Mouse (Mus musculus) Patski (cell line): ENCODE measurements around the gene B3gat2. TPM values are rescaled to one million over a fixed set of nuclear protein-coding genes. Genes with fewer than 3 reads are reported as not detected.

Experiments
- ATAC-seq: fragments of 100-300 bp; one replicate; pipeline ENCODE4 v1.8.0; 2021
- CTCF ChIA-PET: fragments of 350-600 bp; sonication (Branson Sonifier 250); formaldehyde crosslinking; loops from one replicate; lab custom pipeline; 2022; ENCODE audit warnings: inconsistent platforms; lab: Charles Lee
- POLR2A ChIA-PET: fragments of 350-600 bp; sonication (Branson Sonifier 250); formaldehyde crosslinking; loops from one replicate; lab custom pipeline; 2022; ENCODE audit warnings: antibody characterized with exemption, inconsistent platforms; lab: Charles Lee
- DNase-seq: peaks from one replicate; pipeline ENCODE4 v3.0.0-alpha.2; 2011; ENCODE audit warnings: low read depth, low spot score
- H3K27me3 ChIP-seq: fragments of 371-371 bp; one replicate; pipeline ENCODE4 v1.5.1; 2021
- CTCF ChIP-seq: fragments of 100-300 bp; IDR thresholded peaks from one replicate; pipeline ENCODE4 v1.5.1; 2021
- in situ Hi-C: fragments of 300-500 bp; cut with MboI; formaldehyde crosslinking; loops from 3 replicates; pipeline ENCODE4 v1.11.1; 2018; ENCODE audit warnings: low pct_unique_long_range_greater_than_20kb, mixed read lengths
- polyA plus RNA-seq: library from polyadenylated mRNA; unstranded; gene quantifications from one replicate; pipeline ENCODE4 v1.2.3, GENCODE M21; 2021

The B3gat2 gene
- polyA plus RNA-seq, 1 experiment from 2014 or later: 0.40 TPM

DNA sequence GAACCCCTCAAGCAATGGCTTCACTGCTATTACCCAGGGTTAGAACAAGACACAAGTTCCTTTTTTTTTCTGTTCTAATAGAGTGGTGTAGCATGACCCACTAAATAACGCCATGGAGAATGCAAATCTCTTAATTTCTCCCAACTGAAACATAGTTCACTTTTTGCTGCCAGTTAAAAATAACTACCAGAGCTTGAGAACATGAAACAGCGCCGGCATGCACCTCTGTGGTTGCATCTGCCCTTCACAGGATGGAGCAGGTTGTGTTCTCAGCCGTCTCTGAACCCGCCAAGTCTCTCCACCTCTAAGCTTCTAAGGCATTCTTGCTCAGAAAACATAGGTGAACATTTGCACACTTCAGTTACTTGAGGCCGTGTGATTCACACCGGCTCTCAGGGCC, 72.7 kb downstream of the B3gat2 start:
- no peak for TF ChIP-seq CTCF

DNA sequence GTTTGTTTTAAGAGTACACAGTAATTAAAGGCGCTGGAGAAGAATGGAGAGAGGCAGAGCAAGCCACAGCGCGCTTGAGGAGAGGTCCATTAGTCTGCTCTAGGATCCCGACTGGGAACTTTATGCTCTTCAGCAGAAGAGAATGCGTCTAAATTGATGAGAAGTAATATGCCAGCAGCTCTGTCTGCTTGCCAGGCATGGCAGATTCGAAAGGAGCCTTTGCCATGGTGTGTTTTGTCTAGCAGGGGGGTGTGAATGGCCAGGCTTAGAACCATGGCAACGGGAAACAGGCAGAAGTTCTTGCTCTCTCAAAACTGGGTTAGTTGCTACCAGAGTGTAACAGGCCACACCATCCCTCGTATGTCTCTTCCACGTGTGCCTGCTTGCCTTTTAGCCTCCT, 73.3 kb downstream of the B3gat2 start:
- no peak for TF ChIP-seq CTCF
- POLR2A ChIA-PET: interaction anchor here (0.7 kb wide), 1 partner anchor 495 kb away, joined by 3 read pairs; no protein-coding TSS in a partner anchor
- ATAC-seq (no peak), DNase-seq (no peak)
- no peaks in the 10 kb centered on the region for H3K27me3 ChIP-seq
- CTCF ChIA-PET: no interaction called here
- in situ Hi-C loops: no loop called here

More for the DNA sequence above, 72.7 kb downstream of the B3gat2 start:
- in situ Hi-C loops: no loop called here
- DNase-seq (no peak), ATAC-seq (no peak)
- POLR2A ChIA-PET: interaction anchor here (0.7 kb wide), 1 partner anchor 496 kb away, joined by 3 read pairs; no protein-coding TSS in a partner anchor
- CTCF ChIA-PET: no interaction called here
- H3K27me3 ChIP-seq: no peaks in the 10 kb centered on the region

DNA sequence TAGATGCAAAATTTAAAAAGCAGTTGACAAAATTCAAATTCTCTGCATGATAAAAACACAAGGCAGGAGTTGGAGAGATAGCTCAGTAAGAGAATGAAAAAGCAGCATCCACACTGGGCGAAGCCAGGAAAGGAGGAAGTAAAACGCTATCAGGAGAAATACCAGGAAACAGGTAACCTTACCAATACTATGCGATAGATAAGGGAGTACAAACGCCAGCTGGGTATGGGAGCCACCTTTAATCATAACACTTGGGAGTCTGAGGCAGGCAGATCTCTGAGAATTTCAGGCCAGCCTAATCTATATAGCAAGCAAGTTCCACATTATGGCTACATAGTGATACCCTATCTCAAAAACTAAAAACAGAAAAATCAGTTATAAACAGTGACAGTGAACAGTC, 75.1 kb downstream of the B3gat2 start:
- ChIA-PET POLR2A (no interaction called here), CTCF (interaction anchor here (1.0 to 1.4 kb wide), 2 partner anchors 10 to 17 kb away, joined by 3 to 5 read pairs; no protein-coding TSS in a partner anchor)
- in situ Hi-C loops: no loop called here
- no peak for TF ChIP-seq CTCF
- ATAC-seq (no peak), DNase-seq (no peak)
- H3K27me3 ChIP-seq: no peaks in the 10 kb centered on the region

DNA sequence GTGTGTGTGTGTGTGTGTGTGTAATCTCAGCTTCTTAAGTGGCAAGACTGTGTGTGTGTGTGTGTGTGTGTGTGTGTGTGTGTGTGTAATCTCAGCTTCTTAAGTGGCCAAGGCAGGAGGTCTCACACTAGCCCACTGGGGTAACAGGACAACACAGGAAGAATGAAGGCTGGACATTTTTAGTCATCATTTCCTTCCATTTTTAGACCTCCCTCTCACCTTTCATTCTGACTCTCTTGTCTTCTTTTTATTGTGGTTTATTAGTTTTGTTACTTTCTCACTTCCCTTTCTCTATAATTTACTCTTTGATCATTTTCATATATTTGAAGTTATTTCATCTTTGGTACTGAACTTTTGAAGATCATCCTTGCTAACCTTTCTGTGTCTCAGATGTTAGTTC, 79.4 kb downstream of the B3gat2 start:
- ATAC-seq: no peak
- ChIA-PET CTCF (interaction anchor here (1.2 kb wide), 1 partner anchor 14 kb away, joined by 3 read pairs; no protein-coding TSS in a partner anchor), POLR2A (no interaction called here)
- TF ChIP-seq CTCF: no peak
- no peak for DNase-seq
- in situ Hi-C loops: loop anchor here (10.0 kb wide), 1 partner anchor 184 kb away; no protein-coding TSS in a partner anchor
- no peaks in the 10 kb centered on the region for H3K27me3 ChIP-seq

DNA sequence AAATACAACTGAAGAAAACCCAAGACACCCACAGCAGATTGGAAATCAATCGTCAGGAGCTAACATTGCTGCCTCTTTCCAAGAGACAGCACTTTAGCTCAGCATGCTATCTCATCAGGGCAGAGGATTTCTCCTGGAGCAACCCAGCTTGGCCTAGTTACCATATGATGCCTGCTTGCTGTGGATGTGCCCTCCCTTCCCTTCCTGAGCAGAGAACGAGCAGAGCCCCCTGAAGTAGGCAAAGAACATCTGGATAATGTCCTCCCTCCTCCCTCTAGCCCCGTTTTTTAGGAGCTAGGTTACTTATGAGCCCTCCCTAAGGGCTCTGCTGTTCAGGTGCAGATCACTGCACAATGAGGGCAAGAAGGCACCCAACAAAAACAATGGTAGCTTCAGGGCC, 81.1 kb downstream of the B3gat2 start:
- in situ Hi-C loops: loop anchor here (10.0 kb wide), 1 partner anchor 182 kb away; no protein-coding TSS in a partner anchor
- TF ChIP-seq CTCF: no peak
- H3K27me3 ChIP-seq: no peaks in the 10 kb centered on the region
- DNase-seq (no peak), ATAC-seq (no peak)
- POLR2A ChIA-PET: no interaction called here
- CTCF ChIA-PET: no interaction called here

DNA sequence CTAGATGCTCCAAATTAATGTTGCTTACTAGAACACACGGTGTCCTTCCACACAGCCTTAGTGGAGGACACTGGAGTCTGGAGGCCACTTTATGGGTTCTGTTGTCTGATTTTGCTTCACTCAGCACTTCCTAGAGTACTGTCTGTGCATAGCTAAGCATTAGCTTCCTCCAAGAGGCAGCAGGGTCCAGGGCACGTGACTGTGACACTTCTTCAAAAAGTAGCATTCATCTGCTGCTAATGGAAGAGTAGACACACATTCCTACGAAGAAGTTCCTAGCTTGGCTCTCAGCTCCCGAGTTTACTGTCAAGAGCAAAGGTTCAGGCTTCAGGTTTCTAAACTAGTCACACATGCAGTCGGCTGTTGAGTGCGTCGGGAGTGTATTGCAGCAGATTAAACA, 82.2 kb downstream of the B3gat2 start:
- in situ Hi-C loops: loop anchor here (10.0 kb wide), 1 partner anchor 181 kb away; no protein-coding TSS in a partner anchor
- ChIA-PET CTCF (no interaction called here), POLR2A (no interaction called here)

DNA sequence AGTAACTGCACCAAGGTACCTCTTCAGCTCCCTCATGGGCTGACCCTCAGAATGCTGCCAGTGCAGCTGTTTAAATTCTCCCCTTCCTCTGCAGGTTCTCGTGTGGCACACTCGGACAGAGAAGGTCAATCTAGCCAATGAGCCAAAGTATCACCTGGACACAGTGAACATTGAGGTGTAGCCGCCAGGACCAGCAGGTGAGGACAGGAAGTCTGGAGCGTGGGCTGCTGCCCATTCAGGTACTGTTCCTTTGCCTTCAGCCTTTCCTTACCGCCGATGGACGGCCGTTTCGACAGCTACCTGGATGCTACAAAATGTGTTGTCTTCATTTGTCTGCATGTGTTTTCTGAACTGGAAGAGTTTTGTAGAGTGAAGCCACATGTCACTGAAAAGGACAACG, 83.5 kb downstream of the B3gat2 start:
- no peak for TF ChIP-seq CTCF
- no peaks in the 10 kb centered on the region for H3K27me3 ChIP-seq
- ChIA-PET POLR2A (no interaction called here), CTCF (interaction anchor here (0.8 kb wide), 1 partner anchor 9 kb away, joined by 3 read pairs; no protein-coding TSS in a partner anchor)
- in situ Hi-C loops: loop anchor here (10.0 kb wide), 1 partner anchor 180 kb away; no protein-coding TSS in a partner anchor
- ATAC-seq: no peak
- DNase-seq: no peak

More for the DNA sequence above, 82.2 kb downstream of the B3gat2 start:
- TF ChIP-seq CTCF: no peak
- ATAC-seq (no peak), DNase-seq (no peak)
- no peaks in the 10 kb centered on the region for H3K27me3 ChIP-seq

DNA sequence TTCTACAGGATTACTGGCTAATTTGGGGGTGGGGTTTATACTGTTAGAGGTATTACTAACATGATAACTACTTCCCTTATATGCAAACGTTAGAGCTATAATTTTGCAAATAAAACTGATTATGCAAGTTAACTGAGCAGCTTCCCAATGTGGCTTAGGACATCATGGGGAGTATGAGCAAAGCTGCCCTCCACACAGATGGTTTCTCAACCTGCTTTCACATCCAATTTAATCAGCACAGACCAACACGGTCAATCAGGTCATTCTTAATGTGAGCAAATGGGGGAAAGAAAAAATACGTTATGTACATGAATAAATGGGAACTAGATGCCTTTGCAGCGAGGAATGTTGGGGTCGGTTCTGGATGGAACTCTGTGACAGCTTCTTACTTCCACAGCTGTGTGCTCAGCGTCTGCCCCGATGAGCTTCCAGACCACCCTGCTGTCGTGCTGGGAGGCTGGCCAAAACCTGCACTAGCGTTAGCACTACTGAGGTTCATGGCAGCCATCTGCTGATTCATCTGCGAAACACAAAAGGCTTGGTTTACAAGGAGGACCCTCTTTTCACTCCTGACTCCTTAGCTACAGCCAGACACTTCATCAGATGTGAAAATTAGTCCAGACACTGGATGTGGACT, 84.6 kb downstream of the B3gat2 start:
- ATAC-seq (no peak), DNase-seq (no peak)
- no peaks in the 10 kb centered on the region for H3K27me3 ChIP-seq
- TF ChIP-seq CTCF: no peak
- in situ Hi-C loops: loop anchor here (10.0 kb wide), 1 partner anchor 179 kb away; no protein-coding TSS in a partner anchor
- CTCF ChIA-PET: no interaction called here
- POLR2A ChIA-PET: no interaction called here

DNA sequence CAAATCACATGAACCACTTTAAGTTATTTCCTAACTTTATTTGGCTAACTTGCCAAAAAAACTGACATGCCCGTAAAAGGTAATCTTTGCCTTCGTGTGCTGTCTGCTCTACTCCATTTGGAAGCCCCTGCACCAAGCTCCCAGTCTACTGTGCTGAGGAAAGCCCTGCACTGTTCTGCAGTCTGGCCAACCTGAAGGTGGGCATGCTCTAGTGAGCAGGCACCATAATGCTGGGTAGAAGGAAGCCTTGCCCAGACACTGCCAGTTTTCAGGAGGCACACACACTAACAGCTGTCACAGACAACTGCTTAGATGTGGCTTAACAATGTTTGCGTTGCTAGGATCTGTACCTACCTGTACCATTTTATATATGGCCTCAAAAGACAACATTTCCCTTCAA, 94.1 kb downstream of the B3gat2 start:
- ATAC-seq (no peak), DNase-seq (no peak)
- no peak for TF ChIP-seq CTCF
- H3K27me3 ChIP-seq: no peaks in the 10 kb centered on the region
- in situ Hi-C loops: no loop called here
- POLR2A ChIA-PET: interaction anchor here (0.6 kb wide), 1 partner anchor 138 kb away, joined by 7 read pairs; no protein-coding TSS in a partner anchor
- CTCF ChIA-PET: no interaction called here

DNA sequence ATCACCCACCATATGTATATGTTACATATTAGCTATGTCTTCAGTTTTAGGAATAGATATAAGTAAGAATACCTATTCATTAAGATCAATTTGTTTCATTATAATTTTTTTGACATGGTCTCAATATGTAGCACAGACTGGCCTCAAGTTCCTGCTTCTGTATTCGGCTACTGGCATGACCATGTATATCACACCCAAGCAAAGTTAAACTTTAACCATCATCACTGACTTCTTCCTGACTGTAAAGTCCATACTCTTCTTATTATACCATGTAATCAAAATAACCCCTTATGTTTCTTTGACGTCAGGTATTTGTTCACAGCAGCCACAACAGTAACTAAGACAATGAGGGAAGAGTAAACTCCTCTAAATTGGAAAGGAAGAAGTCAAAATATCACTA, 99.4 kb downstream of the B3gat2 start:
- ATAC-seq (no peak), DNase-seq (no peak)
- no peak for TF ChIP-seq CTCF
- no peaks in the 10 kb centered on the region for H3K27me3 ChIP-seq
- in situ Hi-C loops: no loop called here
- ChIA-PET POLR2A (no interaction called here), CTCF (no interaction called here)

DNA sequence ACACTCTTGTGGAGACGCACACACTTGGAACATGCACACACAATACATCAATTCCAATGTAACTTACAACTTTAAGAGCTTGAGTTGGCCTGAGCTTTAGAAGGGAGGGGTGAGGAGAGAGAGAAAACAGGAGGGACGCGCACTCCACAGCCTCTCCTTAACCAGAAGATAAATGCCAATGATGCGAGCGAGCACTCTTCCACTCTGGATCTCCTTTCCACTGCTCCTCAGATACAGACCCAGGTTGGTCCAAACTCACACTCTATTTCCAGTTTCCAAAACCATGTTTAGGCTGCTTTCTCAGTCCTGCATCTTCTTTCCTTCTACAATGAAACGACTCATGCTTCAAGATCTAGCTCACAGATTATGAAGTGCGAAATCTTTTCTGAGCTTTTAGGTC, 104.0 kb downstream of the B3gat2 start:
- ATAC-seq (no peak), DNase-seq (no peak)
- H3K27me3 ChIP-seq: no peaks in the 10 kb centered on the region
- CTCF ChIA-PET: interaction anchor here (2.0 kb wide), 1 partner anchor 13 kb away, joined by 5 read pairs; no protein-coding TSS in a partner anchor
- in situ Hi-C loops: no loop called here
- TF ChIP-seq CTCF: no peak
- POLR2A ChIA-PET: no interaction called here
